Mouse (Mus musculus): ENCODE results near the gene Mia3.
"Not testable (repeated sequence)": the region's sequence is repeated elsewhere in the genome, so short reads cannot be mapped to it uniquely, and the experiment has no call there.

Gene Mia3

GRCm38 (mm10) chr1:183369427-183370014 is at the start of gene Mia3:
Gene Mia3 (minus strand): TSS chr1:183369553.
- DNase-seq (ENCODE audit: low spot score), result peak; percentile 87

- no peak for DNase-seq (ENCODE audit: low spot score)
Observed at GRCm38 (mm10) chr1:183417873-183418272, 48.5 kb upstream of the Mia3 start, which contains the start of gene Hhipl2. Gene Hhipl2 (plus strand): TSS chr1:183418215.

GRCm38 (mm10) chr1:183414081-183414727 is 44.9 kb upstream of the Mia3 start:
- DNase-seq (ENCODE audit: low spot score), result no peak

GRCm38 (mm10) chr1:183403396-183403795 is 34.0 kb upstream of the Mia3 start:
- DNase-seq (ENCODE audit: low spot score), result no peak

- peak; percentile 77 for DNase-seq (ENCODE audit: low spot score)
Observed at GRCm38 (mm10) chr1:183388426-183389406, 19.4 kb upstream of the Mia3 start, which contains the start of gene Taf1a. Gene Taf1a (plus strand): TSS chr1:183388981.

GRCm38 (mm10) chr1:183387421-183387820 is 18.1 kb upstream of the Mia3 start:
- not testable (repeated sequence) for DNase-seq (ENCODE audit: low spot score)

- DNase-seq (ENCODE audit: low spot score), result no peak
Observed at GRCm38 (mm10) chr1:183382621-183383020, 13.3 kb upstream of the Mia3 start.

- no peak for DNase-seq (ENCODE audit: low spot score)
Observed at GRCm38 (mm10) chr1:183381816-183382215, 12.5 kb upstream of the Mia3 start.

- not testable (repeated sequence) for DNase-seq (ENCODE audit: low spot score)
Observed at GRCm38 (mm10) chr1:183379376-183379775, 10.0 kb upstream of the Mia3 start.

GRCm38 (mm10) chr1:183378321-183378941 is 9.1 kb upstream of the Mia3 start:
- no peak for DNase-seq (ENCODE audit: low spot score)

- DNase-seq (ENCODE audit: low spot score), result no peak
Observed at GRCm38 (mm10) chr1:183377045-183377444, 7.7 kb upstream of the Mia3 start.

- no peak for DNase-seq (ENCODE audit: low spot score)
Observed at GRCm38 (mm10) chr1:183374728-183375127, 5.4 kb upstream of the Mia3 start.

GRCm38 (mm10) chr1:183368601-183369400 is 552 bp downstream of the Mia3 start:
- DNase-seq (ENCODE audit: low spot score), result no peak

GRCm38 (mm10) chr1:183366361-183366760 is 3.0 kb downstream of the Mia3 start:
- no peak for DNase-seq (ENCODE audit: low spot score)

- DNase-seq (ENCODE audit: low spot score), result no peak
Observed at GRCm38 (mm10) chr1:183363577-183363867, 5.8 kb downstream of the Mia3 start.

- DNase-seq (ENCODE audit: low spot score), result no peak
Observed at GRCm38 (mm10) chr1:183362729-183363576, 6.4 kb downstream of the Mia3 start.

GRCm38 (mm10) chr1:183362301-183362700 is 7.1 kb downstream of the Mia3 start:
- no peak for DNase-seq (ENCODE audit: low spot score)

- DNase-seq (ENCODE audit: low spot score), result no peak
Observed at GRCm38 (mm10) chr1:183358901-183359300, 10.5 kb downstream of the Mia3 start.

- DNase-seq (ENCODE audit: low spot score), result peak; percentile 60
Observed at GRCm38 (mm10) chr1:183349840-183350239, 19.5 kb downstream of the Mia3 start.

GRCm38 (mm10) chr1:183345817-183346195 is 23.5 kb downstream of the Mia3 start:
- DNase-seq (ENCODE audit: low spot score), result no peak

All from ovary, postnatal 14 days (tissue).